Mouse (Mus musculus): ENCODE data around the gene Kif1b. TPM values are rescaled to one million over a fixed set of nuclear protein-coding genes. Genes with fewer than 3 reads are reported as not detected.
A peak's percentile ranks its signal among the peaks of the same experiment; 100 is the strongest.
"Not testable (repeated sequence)": the region's sequence is repeated elsewhere in the genome, so short reads cannot be mapped to it uniquely, and the experiment has no call there.

Gene Kif1b
- total RNA-seq, 4 experiments from 2014 or later, result 419 to 466 (median 440) TPM

DNA sequence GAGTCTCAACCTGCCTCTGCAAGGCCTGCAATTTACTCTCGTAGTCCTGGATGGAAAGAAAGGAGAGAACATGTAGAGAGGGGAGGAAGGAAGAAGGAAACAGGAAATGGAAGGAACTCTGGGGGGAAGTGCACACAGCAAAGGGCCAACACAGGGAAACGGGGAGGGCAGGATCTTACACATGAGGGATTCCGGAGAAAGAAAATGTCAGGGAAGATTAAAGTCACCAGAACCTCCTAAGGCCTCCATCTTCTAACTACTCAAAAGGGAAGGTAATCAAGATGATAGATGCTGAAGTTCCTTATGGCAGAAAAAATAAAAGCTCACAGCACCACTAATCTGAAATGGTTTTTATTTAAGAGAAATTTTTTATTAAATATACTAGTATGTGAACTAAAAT is 81.2 kb downstream of the Kif1b start:
- DNase-seq (ENCODE audit: low spot score in 2 of 2), result no peak

DNA sequence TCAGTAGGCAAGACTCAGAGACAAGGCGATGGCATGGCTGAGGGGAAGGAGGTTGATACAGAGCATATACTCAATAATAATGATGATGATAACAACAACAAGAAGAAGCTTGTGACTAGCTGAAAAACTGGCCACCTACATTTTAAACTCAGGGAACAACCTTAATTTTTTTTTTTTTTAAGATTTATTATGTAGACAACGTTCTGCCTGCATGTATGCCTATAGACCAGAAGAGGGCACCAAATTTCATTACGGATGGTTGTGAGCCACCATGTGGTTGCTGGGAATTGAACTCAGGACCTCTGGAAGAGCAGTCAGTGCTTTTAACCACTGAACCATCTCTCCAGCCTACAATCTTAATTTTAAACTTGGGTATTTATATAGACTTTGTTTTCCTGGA is 84.0 kb downstream of the Kif1b start:
- DNase-seq (ENCODE audit: low spot score in 2 of 2), result no peak

- DNase-seq (ENCODE audit: low spot score in 2 of 2), result no peak
Observed at GRCm38 (mm10) chr4:149220481-149220880, 87.0 kb downstream of the Kif1b start.

- peak in 1 of 2 experiments; percentile 35 for DNase-seq (ENCODE audit: low spot score in 2 of 2)
Observed at GRCm38 (mm10) chr4:149220042-149220473, 87.4 kb downstream of the Kif1b start.

DNA sequence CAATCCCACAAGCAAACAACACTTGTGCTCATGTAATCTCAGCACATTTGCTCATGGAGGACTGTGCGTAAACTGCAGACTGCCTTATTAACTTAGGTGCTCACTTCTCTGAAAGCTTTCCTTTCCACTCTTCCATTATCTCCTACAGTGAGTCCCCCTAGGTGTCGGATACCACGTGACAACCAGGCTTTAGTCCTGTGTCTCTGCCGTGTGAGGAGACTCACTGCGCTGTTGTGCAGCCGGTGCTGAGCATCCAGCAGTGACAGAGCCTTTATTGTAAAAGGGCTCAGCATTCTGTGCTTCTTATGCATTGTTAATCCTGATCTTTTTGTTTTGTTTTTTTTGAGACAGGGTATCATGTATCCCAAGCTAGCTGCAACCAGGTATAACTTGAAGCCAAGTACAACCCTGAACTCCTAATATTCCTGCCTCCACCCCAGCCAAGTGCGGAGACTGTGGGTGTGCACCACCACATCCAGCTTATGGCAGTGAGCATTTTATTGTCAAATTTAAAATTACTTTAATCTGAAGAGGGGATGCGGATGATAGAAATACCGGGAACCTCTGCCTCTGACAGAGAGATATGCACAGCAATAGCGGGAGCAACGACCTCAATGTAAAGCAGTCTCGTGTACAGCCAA is 88.0 kb downstream of the Kif1b start:
- DNase-seq (ENCODE audit: low spot score in 2 of 2), result no peak

DNA sequence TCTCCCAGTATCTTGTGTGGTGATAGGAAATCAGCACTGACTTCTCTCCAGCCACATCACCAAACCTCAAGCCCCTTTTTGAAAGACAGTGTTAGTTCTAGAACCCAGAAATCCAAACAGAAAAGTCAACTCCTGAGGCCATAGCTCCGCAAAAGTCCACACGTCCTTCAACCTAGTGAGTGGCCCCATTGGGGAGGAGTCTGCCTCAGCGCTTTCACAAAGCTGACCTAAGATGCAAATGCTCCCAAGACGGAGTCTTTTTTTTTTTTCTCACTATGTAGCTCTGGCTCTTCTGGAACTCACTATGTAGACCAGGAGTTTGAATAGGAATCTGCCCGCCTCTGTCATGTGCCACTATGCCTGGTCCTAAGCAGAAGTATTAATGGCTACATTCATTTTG is 89.0 kb downstream of the Kif1b start:
- DNase-seq (ENCODE audit: low spot score in 2 of 2), result no peak

- no peak for DNase-seq (ENCODE audit: low spot score in 2 of 2)
Observed at GRCm38 (mm10) chr4:149215982-149216381, 91.5 kb downstream of the Kif1b start.

- DNase-seq (ENCODE audit: low spot score in 2 of 2), result no peak
Observed at GRCm38 (mm10) chr4:149215397-149215796, 92.1 kb downstream of the Kif1b start.

GRCm38 (mm10) chr4:149214468-149214867 is 93.0 kb downstream of the Kif1b start:
- DNase-seq (ENCODE audit: low spot score in 2 of 2), result not testable (repeated sequence)

- no peak for DNase-seq (ENCODE audit: low spot score in 2 of 2)
Observed at GRCm38 (mm10) chr4:149213466-149213865, 94.0 kb downstream of the Kif1b start.

DNA sequence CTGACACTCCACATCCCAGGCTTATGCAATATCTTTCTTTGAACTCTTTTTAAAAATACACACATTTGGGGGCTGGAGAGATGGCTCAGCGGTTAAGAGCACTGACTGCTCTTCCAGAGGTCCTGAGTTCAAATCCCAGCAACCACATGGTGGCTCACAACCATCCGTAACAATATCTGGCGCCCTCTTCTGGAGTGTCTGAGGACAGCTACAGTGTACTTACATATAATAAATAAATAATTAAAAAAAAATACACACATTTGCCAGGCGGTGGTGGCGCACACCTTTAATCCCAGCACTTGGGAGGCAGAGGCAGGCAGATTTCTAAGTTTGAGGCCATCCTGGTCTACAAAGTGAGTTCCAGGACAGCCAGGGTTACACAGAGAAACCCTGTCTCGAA is 96.1 kb downstream of the Kif1b start:
- DNase-seq (ENCODE audit: low spot score in 2 of 2), result not testable (repeated sequence)

- DNase-seq (ENCODE audit: low spot score in 2 of 2), result no peak
Observed at GRCm38 (mm10) chr4:149202467-149202866, 105.0 kb downstream of the Kif1b start.

DNA sequence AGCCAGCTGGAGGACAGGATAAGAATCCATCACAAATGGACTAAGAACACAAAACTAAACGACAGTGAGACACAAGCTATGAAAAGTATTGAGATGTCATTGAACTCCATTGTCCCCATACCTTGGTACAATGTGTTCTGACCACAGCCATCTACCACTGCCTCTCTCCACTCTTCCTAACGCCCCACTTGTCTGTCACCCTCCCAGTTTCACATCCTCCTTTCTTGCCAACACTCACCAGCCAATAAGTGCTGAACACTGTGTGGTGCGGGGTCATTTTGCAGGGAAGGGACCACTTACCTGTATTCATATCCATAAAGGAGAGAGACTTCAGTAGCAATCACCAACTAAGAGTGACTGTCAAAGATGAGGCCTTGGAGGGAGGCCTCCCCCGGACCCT is 106.4 kb downstream of the Kif1b start:
- no peak for DNase-seq (ENCODE audit: low spot score in 2 of 2)

DNA sequence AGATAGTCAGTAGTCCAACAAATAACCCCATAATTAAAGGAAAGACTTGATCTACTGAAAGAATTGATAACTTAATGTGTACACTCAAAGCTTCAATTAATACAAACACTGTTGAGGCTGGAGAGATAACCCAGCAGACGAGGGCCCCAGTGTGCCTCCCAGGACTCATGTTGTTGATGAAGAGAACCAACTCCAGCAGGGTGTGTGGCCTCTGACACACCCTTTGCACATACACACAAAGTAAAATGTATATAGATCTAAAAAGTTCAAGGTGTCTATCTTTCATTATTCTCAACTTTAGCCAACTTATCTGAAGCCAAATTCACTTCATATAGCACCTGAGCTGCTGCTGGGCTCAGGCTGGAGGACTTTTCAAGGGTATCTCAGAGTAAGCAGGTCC is 110.3 kb downstream of the Kif1b start:
- no peak for DNase-seq (ENCODE audit: low spot score in 2 of 2)

GRCm38 (mm10) chr4:149191103-149191502 is 116.4 kb downstream of the Kif1b start:
- DNase-seq (ENCODE audit: low spot score in 2 of 2), result no peak

DNA sequence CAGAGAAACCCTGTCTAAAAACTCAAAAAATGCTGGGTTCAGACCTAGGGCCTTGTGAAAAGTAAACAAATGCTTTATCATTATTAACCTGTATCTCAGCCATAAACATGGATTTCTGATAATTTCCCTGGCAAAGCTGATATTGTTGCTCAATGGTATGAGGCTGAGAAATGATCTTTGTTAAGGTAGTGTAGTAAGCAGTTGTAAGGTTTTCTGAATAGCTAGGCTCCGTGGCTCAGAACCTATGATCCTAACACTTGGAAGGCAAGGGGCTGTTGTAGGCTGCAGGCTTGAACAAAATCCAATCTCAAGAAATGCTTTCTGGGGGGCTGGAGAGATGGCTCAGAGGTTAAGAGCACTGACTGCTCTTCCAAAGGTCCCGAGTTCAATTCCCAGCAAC is 118.9 kb downstream of the Kif1b start:
- no peak for DNase-seq (ENCODE audit: low spot score in 2 of 2)

- no peak for DNase-seq (ENCODE audit: low spot score in 2 of 2)
Observed at GRCm38 (mm10) chr4:149182755-149183154, 124.7 kb downstream of the Kif1b start.

- no peak for DNase-seq (ENCODE audit: low spot score in 2 of 2)
Observed at GRCm38 (mm10) chr4:149182192-149182591, 125.3 kb downstream of the Kif1b start.

- no peak for DNase-seq (ENCODE audit: low spot score in 2 of 2)
Observed at GRCm38 (mm10) chr4:149179573-149179972, 127.9 kb downstream of the Kif1b start.

GRCm38 (mm10) chr4:149179160-149179559 is 128.3 kb downstream of the Kif1b start:
- DNase-seq (ENCODE audit: low spot score in 2 of 2), result no peak

- DNase-seq (ENCODE audit: low spot score in 2 of 2), result no peak
Observed at GRCm38 (mm10) chr4:149178328-149178727, 129.2 kb downstream of the Kif1b start.

DNA sequence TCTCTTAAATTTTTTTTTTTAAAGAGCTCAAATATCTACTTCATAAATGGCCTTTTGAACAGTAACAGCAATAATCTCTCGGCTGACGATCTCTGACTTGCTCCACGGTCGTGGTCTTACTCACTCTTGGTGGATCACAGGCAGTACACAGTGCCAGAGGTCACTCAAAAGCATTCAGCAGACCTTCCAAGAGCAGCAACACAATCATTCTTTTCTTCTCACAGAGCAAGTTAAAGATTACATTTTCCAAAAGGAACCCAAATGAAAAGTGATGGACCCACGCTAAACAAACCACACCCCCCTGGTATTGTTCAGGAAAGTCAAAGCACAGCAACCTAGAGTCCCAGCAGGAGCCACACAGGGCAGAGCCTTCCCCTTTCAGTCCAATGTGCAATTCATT is 130.4 kb downstream of the Kif1b start:
- no peak for DNase-seq (ENCODE audit: low spot score in 2 of 2)

DNA sequence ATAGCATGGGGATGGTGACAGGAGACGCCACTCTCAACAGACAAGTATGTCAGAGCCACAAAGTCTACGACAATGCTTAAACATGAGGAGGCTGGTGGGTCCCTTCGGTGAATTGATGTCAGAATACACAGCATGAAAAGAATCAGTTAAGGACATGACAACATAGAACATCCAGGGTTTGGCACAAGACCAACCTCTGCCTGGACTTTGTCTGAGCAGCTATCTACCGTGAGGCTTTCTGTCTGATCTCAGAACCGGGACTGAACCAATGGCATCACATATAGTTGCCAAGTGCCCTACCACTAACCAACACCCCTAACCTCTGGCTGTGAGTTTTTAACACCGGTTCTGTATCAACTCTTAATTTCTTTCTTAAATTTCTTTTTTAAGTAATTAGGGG is 130.8 kb downstream of the Kif1b start:
- DNase-seq (ENCODE audit: low spot score in 2 of 2), result no peak

- no peak for DNase-seq (ENCODE audit: low spot score in 2 of 2)
Observed at GRCm38 (mm10) chr4:149173661-149174060, 133.8 kb downstream of the Kif1b start.

Data from left cerebral cortex, adult 8-10 months (tissue).